Mouse (Mus musculus) adrenal gland, adult 2 months (tissue): ENCODE measurements around the gene Slc8a3. TPM values are rescaled to one million over a fixed set of nuclear protein-coding genes. Genes with fewer than 3 reads are reported as not detected.
"Not testable (repeated sequence)": the region's sequence is repeated elsewhere in the genome, so short reads cannot be mapped to it uniquely, and the experiment has no call there.

Source experiments
- DNase-seq: peaks from one replicate; pipeline ENCODE4 v3.0.0; 2021
- long read RNA-seq: library from polyadenylated mRNA; stranded (forward); transcript quantifications from one replicate; pipeline ENCODE4 v2.0.0, GENCODE M21; 2021
- polyA plus RNA-seq: library from polyadenylated mRNA; depleted of rRNA; stranded (reverse); fragments of >200 nt; gene quantifications from 2 replicates; pipeline ENCODE4 v1.2.3, GENCODE M21; 2012; rRNA removed
- total RNA-seq, 2 experiments: library from RNA; stranded (reverse); gene quantifications; 2 replicates each; pipeline ENCODE4 v1.2.3; 2021

The Slc8a3 gene
- total RNA-seq, result 1 to 10 TPM in 1 of 2 experiments, under 1 TPM in 1; 0.52 to 1.8 TPM
- 0.41 and 0.42 TPM in 2 replicates for polyA plus RNA-seq
- long read RNA-seq, full-length matches to known transcripts, result 2 of 2 reads
- long read RNA-seq, partial matches to known transcripts, result 0 of 2 reads
- long read RNA-seq, other reads (novel, unspliced or antisense), result 0 of 2 reads

DNA sequence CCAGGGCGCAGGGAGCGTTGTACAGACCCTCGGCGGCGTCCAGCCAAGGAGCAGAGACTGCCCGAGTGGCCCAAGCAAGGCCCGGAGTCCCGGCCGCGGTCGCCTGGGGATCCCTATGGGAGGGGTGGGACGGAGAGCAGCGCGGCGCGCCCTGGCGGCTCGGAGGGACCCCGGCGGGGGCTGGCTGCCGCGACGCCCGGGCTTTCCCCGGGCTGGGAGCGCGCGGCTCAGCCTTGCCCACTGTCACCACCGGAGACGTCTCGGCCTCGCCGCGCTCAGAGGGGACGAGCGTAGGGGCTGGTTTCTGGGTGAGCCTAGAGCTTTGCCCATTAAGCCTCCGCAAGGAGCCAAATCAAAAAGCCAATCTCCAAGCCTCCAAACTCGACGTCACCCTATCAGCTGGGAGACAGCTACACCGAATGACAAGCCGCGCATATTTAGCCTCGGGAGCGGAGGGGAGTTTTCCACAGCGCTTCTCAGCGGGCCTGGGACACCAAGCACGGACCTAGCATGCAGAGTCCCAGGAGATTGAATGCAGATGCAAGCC, at the start of gene Slc8a3:
Gene Slc8a3, minus strand, starts transcription at position 306 of the 547 bp plus-strand sequence.
- peak; percentile 57 for DNase-seq

DNA sequence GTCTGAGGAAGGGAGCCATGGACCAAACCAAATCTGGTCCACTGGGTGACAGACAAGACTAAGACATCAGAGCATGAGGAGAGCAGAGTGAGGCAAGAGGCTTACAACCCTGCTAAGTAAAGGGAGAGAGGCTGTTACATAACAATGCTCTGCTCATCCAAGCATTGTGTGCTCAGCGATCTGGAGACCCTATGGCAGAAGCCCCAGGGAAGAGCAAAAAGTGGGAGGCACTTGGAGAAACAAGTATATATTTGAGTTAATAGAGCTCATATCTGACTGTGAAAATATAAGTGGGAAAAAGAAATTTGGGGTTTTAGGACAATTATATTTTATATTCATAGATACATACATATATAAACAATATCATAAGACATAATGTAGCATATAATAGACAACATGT, 46.4 kb upstream of the Slc8a3 start, which contains the start of gene Gm4787:
Gene Gm4787, minus strand, starts transcription at position 101 of the 400 bp plus-strand sequence.
- DNase-seq, result not testable (repeated sequence)

DNA sequence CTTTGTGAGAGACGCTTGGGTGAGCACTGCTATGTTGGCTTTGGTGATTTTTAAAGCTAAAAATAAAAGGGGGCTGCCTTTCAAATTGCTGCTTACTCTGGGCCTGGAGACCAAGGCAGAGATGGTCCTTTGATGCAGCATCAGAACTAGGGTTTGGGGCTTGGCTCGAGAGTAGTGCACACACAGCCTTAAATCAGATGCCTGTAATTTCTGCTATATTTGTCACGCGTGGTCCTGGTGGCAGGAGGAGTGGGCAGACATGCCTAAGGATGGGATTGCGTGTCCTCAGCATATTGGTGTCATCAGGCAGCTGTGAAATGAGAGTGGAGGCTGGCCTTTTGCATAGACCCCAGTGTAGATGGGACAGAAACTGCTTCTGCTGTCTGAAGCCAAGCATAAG, 861 bp upstream of the Slc8a3 start:
- DNase-seq, result no peak

DNA sequence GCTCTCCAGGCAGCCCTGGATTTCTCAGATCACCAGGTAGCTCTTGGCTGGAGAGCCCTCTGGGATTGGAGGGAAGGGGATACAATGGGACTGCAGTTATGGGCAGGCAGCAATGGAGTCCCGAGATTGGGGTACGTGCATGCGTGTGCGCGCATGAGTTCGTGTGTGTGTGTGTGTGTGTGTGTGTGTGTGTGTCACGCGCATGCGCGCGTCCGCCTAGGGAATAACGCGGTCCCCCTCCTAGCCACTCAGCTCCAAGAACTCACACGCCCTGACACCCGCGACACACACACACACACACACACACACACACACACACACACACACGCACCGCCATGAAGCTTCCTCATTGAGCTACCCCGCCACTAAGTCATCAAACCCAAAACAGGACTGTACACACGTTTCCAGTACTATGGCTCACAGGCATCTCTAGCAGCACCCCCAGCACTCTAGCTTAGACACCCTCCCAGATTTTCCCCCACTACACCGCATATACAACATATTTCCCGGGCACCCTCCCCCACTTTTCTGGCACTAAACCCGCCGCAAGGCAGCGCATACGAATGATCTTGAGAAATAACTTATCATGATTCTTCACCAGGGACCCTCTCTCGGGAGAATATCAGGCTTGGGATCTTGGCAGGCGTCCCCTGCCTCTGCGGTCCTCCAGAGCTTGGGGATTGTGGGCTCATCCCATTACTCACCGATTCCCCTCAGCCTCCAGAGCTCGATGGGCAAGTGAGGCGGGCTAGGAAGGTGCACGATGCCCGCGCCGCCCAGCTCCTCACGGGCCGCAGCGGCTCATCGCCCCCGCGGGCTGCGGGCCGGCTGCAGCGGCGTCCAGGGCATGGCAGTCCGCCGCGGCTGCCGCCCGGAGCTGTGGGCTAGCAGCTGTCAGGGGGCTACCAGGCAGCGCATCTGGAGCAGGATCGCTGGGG, 774 bp downstream of the Slc8a3 start:
- DNase-seq, result peak; percentile 27

DNA sequence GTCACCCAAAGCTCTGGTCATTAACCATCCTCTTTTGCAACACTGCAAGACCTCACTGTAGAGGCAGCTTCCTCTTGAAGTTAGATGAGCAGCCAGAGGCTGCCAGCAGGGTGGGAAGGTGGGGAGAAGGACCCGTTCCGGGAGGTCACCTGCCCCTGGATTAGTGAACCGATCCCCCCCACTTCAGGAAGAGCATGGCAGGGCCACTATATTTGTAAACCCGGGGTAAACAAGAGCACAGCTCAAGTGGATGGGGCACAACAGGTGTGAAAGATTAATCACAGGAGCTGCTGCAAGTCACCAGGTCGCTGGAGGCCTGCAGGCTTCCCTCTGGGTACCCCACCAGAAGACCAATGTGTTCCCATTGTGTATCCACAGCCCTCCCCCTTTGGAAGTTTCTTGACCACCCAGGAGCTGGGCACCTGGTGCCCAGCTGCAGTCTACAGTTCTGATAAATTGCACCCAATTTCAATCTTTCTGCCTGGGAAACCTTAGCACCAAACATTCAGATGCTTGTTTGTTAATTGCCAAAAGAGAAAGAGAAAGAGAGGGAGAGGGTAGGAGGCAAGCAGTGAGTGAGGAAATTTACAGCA, 1.8 kb downstream of the Slc8a3 start:
- DNase-seq, result no peak

DNA sequence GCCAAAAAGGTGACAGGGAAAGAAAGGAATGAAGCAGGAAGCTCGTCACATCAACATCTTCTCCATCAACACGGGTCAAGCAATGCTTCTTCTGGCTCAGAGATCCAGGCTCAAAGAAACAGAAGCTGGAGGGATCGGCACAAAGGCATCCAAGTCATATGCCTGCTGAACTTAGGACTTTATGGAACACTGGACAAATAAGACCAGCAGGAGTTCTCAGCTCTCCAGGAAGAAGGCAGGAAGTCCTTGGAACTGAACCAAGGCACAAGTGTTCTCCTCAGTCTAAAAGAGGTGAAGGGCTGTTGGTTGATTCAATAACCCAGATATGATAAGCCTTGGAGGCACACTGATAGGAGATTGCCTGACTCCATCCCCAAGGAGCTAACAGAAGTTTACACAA, 8.0 kb downstream of the Slc8a3 start:
- no peak for DNase-seq

DNA sequence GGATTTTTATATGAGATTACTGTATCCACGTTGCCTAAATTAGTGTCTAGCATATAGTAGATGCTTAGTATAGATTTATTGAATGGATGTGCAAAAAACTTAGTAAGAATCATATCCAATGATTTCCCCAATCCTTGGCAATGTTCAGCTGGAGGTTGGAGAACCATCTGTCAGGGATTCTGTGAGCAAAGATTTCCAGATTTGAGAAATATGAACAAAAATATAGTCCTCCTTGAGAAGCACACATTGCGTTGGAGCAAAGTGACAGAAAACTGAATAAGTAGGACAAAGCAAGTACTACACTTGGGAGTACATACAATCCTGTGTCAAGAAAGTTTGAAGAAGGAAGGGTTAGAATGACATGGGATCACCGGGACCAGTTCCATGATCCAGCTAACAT, 8.9 kb downstream of the Slc8a3 start:
- DNase-seq, result no peak

DNA sequence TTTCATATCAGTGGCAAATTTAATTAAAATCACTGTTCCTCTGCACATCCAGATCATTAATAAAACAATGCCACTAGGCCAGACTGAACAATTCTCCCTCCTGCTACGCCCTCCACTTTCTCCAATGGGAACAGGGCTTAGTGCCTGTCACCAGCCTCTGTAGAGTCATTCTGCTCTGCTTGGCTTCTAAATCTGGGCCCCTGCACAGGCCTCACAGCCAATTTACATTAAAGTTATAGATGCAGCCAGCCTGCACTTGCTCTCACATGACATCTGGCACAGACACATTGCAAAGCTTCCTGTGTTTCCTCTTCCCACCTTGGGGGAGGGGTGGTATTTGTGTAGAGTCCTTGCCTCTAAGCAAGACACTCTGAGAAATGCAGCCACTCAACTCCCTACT, 12.0 kb downstream of the Slc8a3 start:
- no peak for DNase-seq

DNA sequence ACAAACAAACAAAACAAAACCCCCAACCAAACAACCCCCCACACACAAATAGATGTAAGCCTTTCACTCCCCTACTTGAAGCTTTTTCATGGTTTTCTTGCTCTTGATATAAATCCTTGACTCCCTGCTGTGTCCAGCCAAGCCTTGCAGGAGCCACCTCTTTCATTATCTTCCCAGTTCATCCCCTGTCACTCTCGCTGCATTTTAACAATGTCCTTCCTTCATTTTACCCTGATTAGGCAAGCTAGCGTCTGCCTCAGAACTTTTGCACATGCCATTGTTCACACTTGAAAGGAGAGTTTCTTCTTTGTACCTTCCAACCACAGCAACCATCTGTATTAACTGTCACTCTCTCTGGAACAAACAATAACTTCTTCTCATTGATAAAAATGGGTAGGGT, 15.2 kb downstream of the Slc8a3 start:
- no peak for DNase-seq

DNA sequence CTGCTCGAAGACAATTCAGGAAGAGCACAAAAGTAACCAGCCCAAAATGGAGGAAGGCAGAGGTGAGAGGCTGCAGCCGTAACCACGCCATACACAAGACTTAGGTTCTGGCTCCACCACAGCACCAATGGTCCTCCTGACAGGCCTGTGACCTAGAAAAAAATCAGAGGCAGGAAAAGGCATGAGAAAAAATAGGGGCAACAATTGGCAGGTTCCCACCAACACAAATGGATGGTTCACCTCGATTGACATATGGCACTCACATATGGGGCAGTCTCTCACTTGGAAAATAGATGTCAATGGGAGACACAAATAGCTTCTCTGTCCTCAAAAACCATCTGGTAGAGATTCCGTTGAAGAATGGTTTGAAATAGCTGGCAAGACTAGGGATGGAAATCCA, 17.0 kb downstream of the Slc8a3 start:
- DNase-seq, result no peak

DNA sequence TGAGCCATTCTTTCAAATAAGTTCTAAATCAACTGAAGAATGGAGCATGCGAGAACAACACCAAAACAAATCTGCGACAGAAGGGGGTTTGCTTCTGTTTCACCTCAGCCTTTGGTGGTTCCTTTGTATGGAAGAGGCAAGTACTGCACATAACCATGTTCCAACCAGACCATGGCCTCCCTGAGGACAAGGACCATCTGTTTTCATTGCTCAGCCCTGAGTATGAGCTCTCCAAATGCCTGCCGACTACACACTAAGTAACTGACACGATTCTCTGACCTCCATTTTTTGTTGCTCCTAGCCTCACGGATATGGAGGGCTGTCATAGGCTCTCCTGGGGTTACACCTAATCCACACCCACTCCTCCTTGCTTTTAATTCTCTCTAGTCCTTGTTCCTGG, 29.4 kb downstream of the Slc8a3 start:
- no peak for DNase-seq

DNA sequence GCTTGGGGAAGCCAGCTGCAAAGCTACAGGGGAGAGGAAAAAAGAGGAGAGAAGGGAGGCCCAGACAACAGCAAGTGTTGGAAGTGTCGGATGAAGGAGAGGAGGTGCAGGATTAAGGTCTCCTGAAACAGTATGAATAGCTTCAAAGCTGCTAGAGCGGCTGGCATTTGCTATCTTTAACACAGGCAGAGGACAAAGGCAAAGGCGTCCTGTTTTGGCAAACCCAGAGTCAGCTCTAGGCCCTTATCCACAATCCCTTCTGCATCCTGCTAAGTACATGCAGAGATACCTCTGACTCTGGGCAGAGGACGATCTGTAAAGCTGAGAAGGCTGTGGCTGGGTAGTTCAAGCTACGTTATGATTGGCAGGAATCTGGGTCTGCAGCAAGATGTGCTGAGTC, 38.4 kb downstream of the Slc8a3 start:
- no peak for DNase-seq

DNA sequence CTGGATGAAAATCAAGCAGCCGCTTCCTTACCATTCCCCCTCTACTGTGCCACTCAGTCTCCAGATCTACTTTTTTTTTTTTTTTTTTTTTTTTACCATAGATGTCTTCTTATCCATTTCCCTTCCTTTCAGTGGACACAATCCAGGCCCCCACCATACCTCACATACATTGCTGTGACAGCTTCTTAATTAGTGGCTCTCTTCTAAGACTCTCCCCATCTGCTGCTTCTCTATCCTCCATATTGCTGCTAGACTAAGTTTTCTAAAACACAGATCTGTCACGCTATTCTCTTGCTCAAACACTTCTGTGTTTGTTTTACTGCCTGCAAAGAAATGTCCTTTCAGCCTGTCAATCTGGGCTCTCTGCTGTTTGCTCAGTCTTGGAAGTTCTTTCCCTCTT, 54.9 kb downstream of the Slc8a3 start:
- DNase-seq, result no peak

DNA sequence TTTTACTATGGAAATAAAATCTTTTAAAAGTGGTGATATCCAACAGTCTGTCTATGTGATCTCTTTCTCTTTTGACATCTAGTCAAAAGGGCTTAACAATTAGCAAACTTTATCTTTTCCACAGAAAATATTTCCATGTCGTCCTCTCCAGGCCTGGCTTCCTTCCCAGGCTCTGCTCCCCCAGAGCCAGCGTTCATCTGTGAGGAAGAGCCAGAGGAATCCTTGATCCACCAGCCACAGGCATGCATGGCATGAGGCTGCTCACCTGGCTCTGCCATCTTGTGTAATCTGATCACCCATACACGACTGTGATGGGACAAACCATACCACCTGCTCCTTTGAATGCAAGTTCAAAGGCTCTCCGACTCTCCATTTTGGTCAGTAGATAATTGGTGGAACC, 58.4 kb downstream of the Slc8a3 start:
- DNase-seq, result no peak

DNA sequence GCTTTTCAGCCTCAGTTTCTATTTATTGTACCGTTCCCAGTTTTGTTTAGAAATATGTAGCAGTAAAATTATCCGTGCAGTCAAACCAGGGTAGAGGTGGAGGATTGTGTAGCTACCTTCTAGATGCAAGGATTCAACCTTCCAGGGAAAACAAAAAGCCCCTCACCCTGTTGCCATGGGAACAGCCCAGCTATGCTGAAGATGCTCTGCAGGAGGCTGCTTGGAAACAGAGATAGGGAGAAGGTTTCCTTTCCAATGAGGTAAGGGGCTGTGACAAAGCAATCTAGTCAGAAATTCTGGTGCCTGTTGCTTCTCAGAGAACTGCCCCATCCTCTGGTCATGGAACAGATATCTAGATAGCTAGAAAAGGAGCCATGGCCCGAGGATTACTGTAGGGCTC, 59.6 kb downstream of the Slc8a3 start:
- DNase-seq, result no peak

DNA sequence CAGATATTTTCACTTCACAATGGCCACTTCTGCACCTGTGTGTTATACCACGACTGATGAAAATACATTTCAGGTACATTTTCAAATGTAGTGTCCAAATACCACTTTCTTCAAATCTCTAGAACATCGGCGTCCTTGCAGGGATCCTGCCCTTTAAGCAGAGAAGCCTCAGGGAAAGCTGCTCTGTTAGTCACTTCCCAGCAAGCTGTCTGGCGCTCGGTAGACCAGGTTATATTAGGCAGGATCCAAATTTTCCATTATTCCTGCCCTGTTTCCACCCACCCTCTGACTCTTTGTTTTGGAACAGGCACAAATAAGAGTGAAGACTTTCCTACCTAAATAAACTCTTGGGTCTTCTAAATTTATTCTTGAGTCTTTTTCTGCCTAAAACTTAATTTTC, 63.7 kb downstream of the Slc8a3 start:
- no peak for DNase-seq

DNA sequence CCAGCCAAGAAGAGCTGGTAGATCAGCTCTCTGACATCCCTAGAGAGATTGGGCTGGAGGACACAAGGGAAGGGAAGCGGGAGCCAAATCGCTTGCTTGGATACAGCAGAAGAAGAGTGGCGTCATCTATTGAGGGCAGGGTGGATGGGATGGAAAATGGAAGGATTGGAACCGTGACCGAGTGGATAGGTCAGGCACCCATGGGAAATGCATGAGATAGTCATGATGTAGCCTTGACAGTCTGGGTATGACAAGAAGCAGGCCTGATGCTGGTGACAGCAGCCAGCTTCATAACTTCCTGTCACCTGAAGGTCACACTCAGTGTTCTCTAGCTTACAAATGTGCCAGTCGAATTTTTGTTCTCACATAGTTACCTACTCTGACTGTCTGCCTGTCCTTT, 70.2 kb downstream of the Slc8a3 start:
- DNase-seq, result no peak

DNA sequence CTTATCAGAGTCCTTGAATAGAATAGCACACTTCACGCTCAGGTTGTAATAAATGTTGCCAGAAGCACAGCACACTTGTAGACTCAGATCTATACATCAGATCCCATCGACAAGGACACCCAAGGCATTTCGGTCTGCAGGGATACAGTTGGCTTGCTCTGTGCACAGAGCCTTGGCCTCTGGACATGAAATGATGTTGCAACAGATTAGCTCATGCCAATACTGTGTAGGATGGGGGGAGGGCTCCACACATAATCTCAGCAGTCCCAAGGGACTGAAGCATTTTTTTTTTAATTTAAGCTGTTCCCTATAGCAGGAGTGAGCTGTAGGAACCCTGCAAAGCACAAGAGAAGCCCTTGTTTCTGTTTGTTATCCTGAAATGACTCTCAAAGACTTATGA, 74.8 kb downstream of the Slc8a3 start:
- DNase-seq, result peak; percentile 39

DNA sequence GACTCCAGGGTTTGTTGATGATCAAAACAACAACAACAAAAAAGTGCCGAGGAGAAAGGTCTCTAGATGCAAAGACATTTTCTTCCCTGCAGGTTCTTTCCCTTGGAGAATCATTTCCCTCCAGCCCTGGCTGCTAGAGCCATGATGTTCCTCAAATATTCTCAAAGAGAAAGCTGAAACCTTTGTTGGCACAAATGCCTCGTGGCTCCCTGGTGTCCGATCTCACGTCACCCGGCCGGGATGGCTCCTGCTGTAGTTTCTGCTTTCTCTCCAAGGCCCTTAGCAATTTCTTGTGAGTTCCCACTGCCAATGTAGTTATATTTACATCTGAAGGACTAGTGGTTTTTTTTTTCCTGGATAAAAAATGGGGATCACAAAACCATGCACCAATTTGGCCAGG, 87.6 kb downstream of the Slc8a3 start:
- no peak for DNase-seq

DNA sequence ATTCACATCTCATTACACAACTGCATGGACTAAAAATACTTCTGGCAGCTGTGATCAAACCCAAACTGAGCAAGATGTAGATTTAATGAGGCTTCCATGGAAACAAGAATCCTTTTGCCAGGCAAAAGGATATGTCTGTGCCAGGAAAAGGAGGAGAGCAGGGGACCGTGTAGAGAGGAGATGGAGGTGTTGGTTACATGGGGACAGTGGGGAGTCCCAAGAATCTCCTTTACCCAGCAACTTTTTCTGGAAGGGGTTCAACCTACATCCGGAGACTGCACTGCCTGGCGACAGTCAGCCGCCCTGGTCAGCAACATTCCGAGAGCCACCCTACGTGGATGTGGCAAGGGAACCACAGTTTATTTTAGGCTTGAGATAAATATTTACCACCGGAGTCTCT, 88.0 kb downstream of the Slc8a3 start:
- DNase-seq, result no peak

DNA sequence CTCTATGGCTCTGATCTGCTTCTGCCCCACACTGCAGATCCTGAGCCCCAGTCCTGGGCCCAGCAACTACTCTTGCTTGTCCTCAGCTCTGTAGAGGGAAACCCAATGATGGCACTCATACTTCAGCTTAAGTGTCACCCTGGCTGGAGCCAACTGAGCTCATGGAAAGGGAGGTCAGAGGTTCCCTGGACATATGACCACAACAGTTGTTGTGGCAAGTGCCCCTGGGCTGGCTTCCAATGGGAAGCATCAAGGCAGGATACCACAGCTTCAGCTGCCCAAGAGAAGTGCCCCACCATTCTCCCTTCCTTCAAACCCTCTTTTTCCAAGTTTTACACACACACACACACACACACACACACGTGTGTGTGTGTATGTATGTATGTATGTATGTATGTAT, 88.5 kb downstream of the Slc8a3 start:
- DNase-seq, result no peak

DNA sequence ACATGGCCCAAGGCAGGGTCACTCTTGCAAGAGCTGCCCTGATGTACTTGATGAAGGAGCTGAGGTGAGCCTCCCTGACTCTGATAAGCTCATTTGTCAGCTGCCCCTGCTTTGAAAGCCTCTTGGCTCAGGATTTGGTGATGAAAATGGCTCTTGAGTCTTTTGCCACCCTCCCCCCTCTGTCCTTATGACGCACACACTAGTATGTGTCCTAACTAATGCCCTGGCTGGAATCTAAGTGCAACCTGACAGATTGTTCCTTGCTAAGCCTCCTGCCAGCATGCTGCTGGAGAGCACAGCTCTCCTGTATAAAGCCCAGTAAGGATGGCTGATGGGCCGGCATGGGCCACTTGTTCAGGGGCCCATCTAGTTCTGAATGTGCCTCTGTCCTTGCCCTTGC, 91.3 kb downstream of the Slc8a3 start:
- peak; percentile 39 for DNase-seq

DNA sequence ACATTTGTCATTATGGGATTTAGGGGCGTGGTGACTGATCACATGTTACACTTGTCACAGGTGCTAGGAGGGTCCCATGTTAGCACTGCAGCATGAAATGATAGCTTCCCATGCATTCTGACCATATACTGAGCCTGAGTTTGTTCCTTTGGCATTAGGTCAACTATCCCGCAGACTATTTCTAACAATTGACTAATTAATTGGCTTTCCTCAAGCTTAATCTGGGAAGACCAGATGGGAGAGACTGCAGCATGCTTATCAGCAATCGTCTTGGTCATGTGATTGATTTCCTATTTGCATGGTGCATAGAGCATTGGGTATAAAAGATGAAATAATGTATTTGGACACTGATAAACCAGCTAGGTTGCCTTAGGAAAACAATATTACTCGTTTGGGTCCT, 91.9 kb downstream of the Slc8a3 start:
- DNase-seq, result no peak
